Mouse (Mus musculus) CH12.LX (cell line): ENCODE results near the gene Adamtsl5. TPM values are rescaled to one million over a fixed set of nuclear protein-coding genes. Genes with fewer than 3 reads are reported as not detected.

Experiments
- DNase-seq: peaks from one replicate; pipeline ENCODE4 v3.0.0-alpha.2; 2013; ENCODE audit errors: extremely low read depth
- H3K27ac ChIP-seq: 2 replicates; pipeline ENCODE4 v1.5.1; 2012; ENCODE audit warnings: low read depth, mild to moderate bottlenecking, control low read depth, moderate library complexity; ENCODE audit not compliant: insufficient read depth
- H3K27me3 ChIP-seq: replicated peaks from 2 replicates; pipeline ENCODE3; 2012; ENCODE audit warnings: inconsistent platforms
- H3K36me3 ChIP-seq, 2 experiments: replicated peaks in 1 of 2; 2 replicates each; pipeline versions ENCODE3 to v1.6.1; 2012; ENCODE audit warnings: inconsistent platforms in 1 of 2, low read length in 1 of 2, mild to moderate bottlenecking in 1 of 2, mixed read lengths in 1 of 2, moderate library complexity in 1 of 2; ENCODE audit not compliant: control insufficient read depth in 1 of 2, insufficient read depth in 1 of 2
- H3K4me1 ChIP-seq, 2 experiments: 2 replicates each; pipeline ENCODE4 v1.6.1; 2012; ENCODE audit warnings: inconsistent platforms in 1 of 2, moderate library complexity in 1 of 2; ENCODE audit not compliant: insufficient read depth in 2 of 2, control insufficient read depth in 1 of 2
- H3K4me2 ChIP-seq: 2 replicates; pipeline ENCODE4 v1.6.1; 2012; ENCODE audit warnings: low read depth, mild to moderate bottlenecking, control low read depth; ENCODE audit not compliant: poor library complexity, insufficient read depth, severe bottlenecking
- H3K4me3 ChIP-seq, 3 experiments: fragments of 150-350 bp in 1 of 3; sonication (generic) in 1 of 3; replicated peaks in 1 of 3; 2 replicates each; pipeline versions ENCODE3 to v1.5.1; 2011 to 2012; ENCODE audit warnings: low read depth in 2 of 3, low read length in 2 of 3, mild to moderate bottlenecking in 2 of 3, moderate library complexity in 2 of 3, control low read depth in 1 of 3, improper control_type of control experiment in 1 of 3, inconsistent platforms in 1 of 3, mixed read lengths in 1 of 3; ENCODE audit not compliant: poor library complexity in 1 of 3
- H3K79me2 ChIP-seq: replicated peaks from 2 replicates; pipeline ENCODE4 v1.6.1; 2012; ENCODE audit warnings: mild to moderate bottlenecking, moderate library complexity; ENCODE audit not compliant: control insufficient read depth, poor library complexity, insufficient read depth, severe bottlenecking; ENCODE audit errors: extremely low read depth
- H3K9ac ChIP-seq: 2 replicates; pipeline ENCODE4 v1.6.1; 2012; ENCODE audit warnings: low read depth, mild to moderate bottlenecking, control low read depth, moderate library complexity; ENCODE audit not compliant: insufficient read depth
- H3K9me3 ChIP-seq: replicated peaks from 2 replicates; pipeline ENCODE3; 2012; ENCODE audit warnings: low read length, inconsistent platforms, mixed read lengths
- BHLHE40 ChIP-seq: IDR thresholded peaks from 2 replicates; pipeline ENCODE4 v1.6.1; 2011; ENCODE audit warnings: mild to moderate bottlenecking, low read depth, low read length, improper control_type of control experiment
- CHD1 ChIP-seq: IDR thresholded peaks from 2 replicates; pipeline ENCODE4 v1.6.1; 2012; ENCODE audit warnings: low read depth, low read length, improper control_type of control experiment, inconsistent platforms
- CHD2 ChIP-seq: IDR thresholded peaks from 2 replicates; pipeline ENCODE4 v1.6.1; 2011; ENCODE audit warnings: low read length, improper control_type of control experiment
- CTCF ChIP-seq, 2 experiments: IDR thresholded peaks in 1 of 2; conservative IDR thresholded peaks in 1 of 2; 2 replicates each; pipeline ENCODE4 v1.5.1; 2011 to 2012; ENCODE audit warnings: low read depth in 2 of 2, low read length in 2 of 2, improper control_type of control experiment in 1 of 2, inconsistent platforms in 1 of 2, mild to moderate bottlenecking in 1 of 2, moderate library complexity in 1 of 2
- ELF1 ChIP-seq: IDR thresholded peaks from 2 replicates; pipeline ENCODE4 v1.6.1; 2014; ENCODE audit warnings: low read depth, mild to moderate bottlenecking, inconsistent platforms, low read length, improper control_type of control experiment
- EP300 ChIP-seq: IDR thresholded peaks from 2 replicates; pipeline ENCODE4 v1.6.1; 2011; ENCODE audit warnings: low read length, improper control_type of control experiment
- ETS1 ChIP-seq: conservative IDR thresholded peaks from 2 replicates; pipeline ENCODE4 v1.6.1; 2012; ENCODE audit warnings: low read depth, mild to moderate bottlenecking, inconsistent platforms, low read length, improper control_type of control experiment, moderate library complexity
- GABPA ChIP-seq: IDR thresholded peaks from 2 replicates; pipeline ENCODE4 v1.6.1; 2012; ENCODE audit warnings: low read depth, low read length, improper control_type of control experiment, inconsistent platforms; ENCODE audit not compliant: insufficient replicate concordance
- IRF4 ChIP-seq: IDR thresholded peaks from 2 replicates; pipeline ENCODE4 v1.6.1; 2014; ENCODE audit warnings: low read depth, mild to moderate bottlenecking, inconsistent platforms, low read length, improper control_type of control experiment
- JUN ChIP-seq: IDR thresholded peaks from 2 replicates; pipeline ENCODE4 v1.6.1; 2011; ENCODE audit warnings: low read depth, mild to moderate bottlenecking, low read length, improper control_type of control experiment, moderate library complexity; ENCODE audit not compliant: insufficient read depth
- JUND ChIP-seq: conservative IDR thresholded peaks from 2 replicates; pipeline ENCODE4 v1.6.1; 2011; ENCODE audit warnings: low read depth, low read length, improper control_type of control experiment
- KAT2A ChIP-seq: IDR thresholded peaks from 2 replicates; pipeline ENCODE4 v1.6.1; 2012; ENCODE audit warnings: low read length, improper control_type of control experiment, inconsistent platforms; ENCODE audit not compliant: insufficient replicate concordance
- MAFK ChIP-seq: IDR thresholded peaks from 2 replicates; pipeline ENCODE4 v1.6.1; 2011; ENCODE audit warnings: low read length, improper control_type of control experiment; ENCODE audit not compliant: insufficient replicate concordance
- MAZ ChIP-seq: IDR thresholded peaks from 2 replicates; pipeline ENCODE4 v1.6.1; 2012; ENCODE audit warnings: low read depth, mild to moderate bottlenecking, inconsistent platforms, low read length, improper control_type of control experiment, moderate library complexity
- MEF2A ChIP-seq: IDR thresholded peaks from 2 replicates; pipeline ENCODE4 v1.6.1; 2014; ENCODE audit warnings: low read depth, mild to moderate bottlenecking, inconsistent platforms, low read length, improper control_type of control experiment, borderline replicate concordance
- MYC ChIP-seq: IDR thresholded peaks from 2 replicates; pipeline ENCODE4 v1.6.1; 2011; ENCODE audit warnings: low read depth, mild to moderate bottlenecking, improper control_type of control experiment, low read length
- NRF1 ChIP-seq: IDR thresholded peaks from 2 replicates; pipeline ENCODE4 v1.6.1; 2014; ENCODE audit warnings: low read depth, mild to moderate bottlenecking, inconsistent platforms, low read length, improper control_type of control experiment, moderate library complexity
- PAX5 ChIP-seq: IDR thresholded peaks from 2 replicates; pipeline ENCODE4 v1.6.1; 2012; ENCODE audit warnings: low read length, inconsistent platforms, mixed read lengths
- POLR2A ChIP-seq: IDR thresholded peaks from 2 replicates; pipeline ENCODE4 v1.6.1; 2011; ENCODE audit warnings: low read depth, mild to moderate bottlenecking, improper control_type of control experiment, low read length
- POLR2AphosphoS2 ChIP-seq: IDR thresholded peaks from 2 replicates; pipeline ENCODE4 v1.6.1; 2011; ENCODE audit warnings: low read depth, low read length, improper control_type of control experiment
- RAD21 ChIP-seq: IDR thresholded peaks from 2 replicates; pipeline ENCODE4 v1.6.1; 2011; ENCODE audit warnings: low read depth, mild to moderate bottlenecking, low read length, improper control_type of control experiment, moderate library complexity
- SMC3 ChIP-seq: IDR thresholded peaks from 2 replicates; pipeline ENCODE4 v1.6.1; 2011; ENCODE audit warnings: low read depth, low read length, improper control_type of control experiment
- TBP ChIP-seq: conservative IDR thresholded peaks from 2 replicates; pipeline ENCODE4 v1.6.1; 2011; ENCODE audit warnings: low read depth, low read length, improper control_type of control experiment
- UBTF ChIP-seq: IDR thresholded peaks from 2 replicates; pipeline ENCODE4 v1.6.1; 2012; ENCODE audit warnings: low read depth, mild to moderate bottlenecking, inconsistent platforms, low read length, improper control_type of control experiment, moderate library complexity
- USF1 ChIP-seq: IDR thresholded peaks from 2 replicates; pipeline ENCODE4 v1.6.1; 2014; ENCODE audit warnings: low read depth, mild to moderate bottlenecking, inconsistent platforms, low read length, improper control_type of control experiment
- ZC3H11A ChIP-seq: IDR thresholded peaks from 2 replicates; pipeline ENCODE4 v1.6.1; 2012; ENCODE audit warnings: low read depth, mild to moderate bottlenecking, inconsistent platforms, low read length, improper control_type of control experiment
- ZKSCAN1 ChIP-seq: IDR thresholded peaks from 2 replicates; pipeline ENCODE4 v1.6.1; 2012; ENCODE audit warnings: low read depth, inconsistent platforms, low read length, improper control_type of control experiment, borderline replicate concordance
- ZMIZ1 ChIP-seq: IDR thresholded peaks from 2 replicates; pipeline ENCODE4 v1.6.1; 2012; ENCODE audit warnings: low read depth, mild to moderate bottlenecking, inconsistent platforms, low read length, improper control_type of control experiment
- ZNF384 ChIP-seq: IDR thresholded peaks from 2 replicates; pipeline ENCODE4 v1.6.1; 2012; ENCODE audit warnings: low read depth, low read length, improper control_type of control experiment, inconsistent platforms
- dilution Hi-C: fragments of 300-500 bp; cut with MboI; formaldehyde crosslinking; loops from 2 replicates; pipeline ENCODE4 v1.14.3; 2020; ENCODE audit warnings: low sequenced_read_pairs; ENCODE audit not compliant: extremely low pct_unique_long_range_greater_than_20kb, extremely low pct_ligation_motif_present
- in situ Hi-C: fragments of 300-500 bp; cut with MboI; formaldehyde crosslinking; loops from 3 replicates; pipeline ENCODE4 v1.14.3; 2019; ENCODE audit warnings: low sequenced_read_pairs, low pct_ligation_motif_present, low pct_unique_long_range_greater_than_20kb, mixed read lengths
- polyA plus RNA-seq: library from polyadenylated mRNA; unstranded; fragments of >175 nt; gene quantifications from 2 replicates; pipeline ENCODE4 v1.2.1, GENCODE M21; 2012; ENCODE audit warnings: low read depth; ENCODE audit not compliant: insufficient read length
- total RNA-seq, 2 experiments: library from RNA; depleted of rRNA; stranded (reverse); fragments of 300-350 nt in 1 of 2; fragments of >200 nt in 1 of 2; gene quantifications; 2 replicates each; pipeline ENCODE4 v1.2.3; 2012 to 2014

The Adamtsl5 gene
- total and polyA plus RNA-seq, 3 experiments, result 0.16 to 0.55 (median 0.27) TPM

DNA sequence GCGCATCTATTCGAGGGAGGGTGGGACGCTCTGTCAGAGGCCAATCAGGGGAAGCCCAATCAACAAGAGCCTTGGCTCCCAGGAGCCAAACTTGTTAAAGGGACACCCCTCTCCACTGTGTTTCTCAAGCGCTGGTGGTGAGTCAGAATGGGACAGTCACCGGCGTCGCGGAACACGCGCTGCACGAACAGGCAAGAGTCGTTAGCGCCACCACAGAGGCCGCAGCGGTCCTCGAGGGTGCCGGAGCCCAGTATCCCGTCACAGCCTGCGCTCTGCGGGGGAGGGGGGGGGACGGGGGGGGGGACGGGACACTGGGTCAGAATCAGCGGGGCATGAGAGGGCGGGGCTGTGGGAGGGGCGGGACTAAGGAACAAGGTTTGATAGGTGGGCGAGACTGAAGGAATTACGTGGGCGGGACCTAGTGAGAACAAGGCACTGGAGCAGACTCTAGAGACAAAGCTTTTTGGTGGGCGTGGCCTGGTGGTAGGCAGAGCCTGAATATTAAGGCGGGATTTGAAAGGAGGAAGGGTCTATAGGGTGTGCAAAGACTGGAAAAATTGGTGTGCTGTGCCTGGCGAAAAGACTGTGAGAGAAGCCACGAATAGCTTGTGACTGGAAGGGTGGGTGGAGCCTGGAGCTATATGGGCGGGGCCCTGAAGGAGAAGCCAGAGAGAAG is 5.3 kb downstream of the Adamtsl5 start:
- H3K4me1 ChIP-seq, result peaks cover 0 to 15% of the 10 kb centered on the region in 2 experiments; a peak in 2 of 4 replicates
- H3K9me3 ChIP-seq, result peaks cover 19% of the 10 kb centered on the region
- H3K27ac ChIP-seq, result no peak overlapping the region
- no peak overlapping the region for H3K4me2 ChIP-seq
- DNase-seq, result no peak
- H3K27me3 ChIP-seq, result peaks cover 39% of the 10 kb centered on the region
- dilution Hi-C loops (no loop called here), in situ Hi-C loops (no loop called here)
- H3K9ac ChIP-seq, result no peak overlapping the region
- no peaks in the 10 kb centered on the region for H3K79me2 ChIP-seq
- no peak overlapping the region for H3K4me3 ChIP-seq
- no peaks in the 10 kb centered on the region for H3K36me3 ChIP-seq
- TF ChIP-seq IRF4 (no peak), NRF1 (no peak), GABPA (no peak), MYC (no peak), POLR2AphosphoS2 (no peak), UBTF (no peak), TBP (no peak), ZC3H11A (no peak), MEF2A (no peak), JUND (no peak), CHD1 (no peak), USF1 (no peak), RAD21 (no peak), BHLHE40 (no peak), EP300 (no peak), SMC3 (no peak), CHD2 (no peak), CTCF (conservative IDR thresholded peaks at IDR 0.05 in 1 of 2, IDR thresholded peaks at IDR 0.05 in 1 of 2; ENCODE audit: low read depth in 2 of 2, low read length in 2 of 2) (no peak), JUN (no peak), POLR2A (no peak)

DNA sequence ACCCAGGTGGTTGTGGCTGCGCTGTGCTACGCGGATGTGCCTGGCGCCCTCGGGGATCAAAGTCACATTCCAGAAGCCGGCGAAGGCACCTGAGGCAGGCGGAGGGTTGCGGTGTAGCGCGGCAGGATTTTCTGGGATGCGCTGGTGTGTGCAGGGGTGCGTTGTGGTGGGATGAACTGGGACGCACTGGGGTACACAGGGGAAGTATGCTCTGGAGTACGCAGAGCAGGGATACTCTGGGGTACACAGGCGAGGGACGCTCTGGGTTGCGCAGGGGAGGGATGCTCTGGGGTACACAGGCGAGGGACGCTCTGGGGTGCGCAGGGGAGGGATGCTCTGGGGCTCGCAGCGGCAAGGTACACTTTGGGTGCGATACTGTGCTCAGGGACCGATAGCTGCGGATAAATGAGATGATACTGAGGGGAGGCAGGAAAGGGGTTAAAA is 5.9 kb downstream of the Adamtsl5 start:
- in situ Hi-C loops (no loop called here), dilution Hi-C loops (no loop called here)
- no peaks in the 10 kb centered on the region for H3K79me2 ChIP-seq
- no peak for DNase-seq
- peaks cover 35% of the 10 kb centered on the region for H3K27me3 ChIP-seq
- peaks cover 0 to 11% of the 10 kb centered on the region in 2 experiments; a peak in 2 of 4 replicates for H3K4me1 ChIP-seq
- H3K9ac ChIP-seq, result no peak overlapping the region
- no peaks in the 10 kb centered on the region for H3K36me3 ChIP-seq
- no peak overlapping the region for H3K4me3 ChIP-seq
- H3K27ac ChIP-seq, result no peak overlapping the region
- H3K9me3 ChIP-seq, result peaks cover 19% of the 10 kb centered on the region
- H3K4me2 ChIP-seq, result no peak overlapping the region
- TF ChIP-seq POLR2A (no peak), IRF4 (no peak), MAFK (no peak), ZNF384 (no peak), ETS1 (no peak), ZMIZ1 (no peak), PAX5 (no peak), KAT2A (no peak), MAZ (no peak), ZKSCAN1 (no peak), ELF1 (no peak), NRF1 (no peak), EP300 (no peak)
